ENCODE assay signal across 21 mouse cellular contexts in the genomic region with DNA sequence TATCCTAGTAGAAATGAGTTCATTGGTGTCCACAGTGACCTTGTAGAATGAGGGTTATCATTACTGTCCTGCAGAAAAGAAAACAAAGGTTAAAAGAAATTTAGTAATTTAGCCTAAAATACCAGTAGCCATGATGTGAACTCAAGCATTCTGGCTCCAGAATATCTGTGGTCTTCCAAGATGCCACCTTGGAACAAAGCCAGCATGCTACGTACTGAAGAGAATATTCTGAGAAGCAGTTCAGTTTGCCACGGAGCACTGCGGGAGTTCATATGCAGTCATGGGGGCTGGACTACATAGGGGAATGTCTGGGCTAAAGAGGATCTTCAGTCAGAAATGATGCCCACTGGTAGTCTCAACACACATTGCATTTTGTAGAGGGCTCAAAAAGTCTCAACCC.
DNase-seq lines count a peak whose midpoint lies in the region; ATAC-seq lines count a peak whose summit lies in the region.
"Had no signal": no experiment of that assay in that cellular context is flagged by ENCODE, and none has a peak within 500 bp of the region (broad histone marks: within the 10 kb centered on the region; RNA-seq: fewer than 3 reads in every experiment).

No protein-coding gene starts in this region.

- ATAC-seq in forebrain, embryonic 14.5 days, result no peak
- ATAC-seq: activated CD4-positive, CD25-positive, alpha-beta regulatory T cell, adult 4 months; CD4-positive, CD25-positive, alpha-beta regulatory T cell, adult 4 months; Patski had no signal

- peak; percentile 63 to 66 for DNase-seq in cerebellum, postnatal 10 days
- DNase-seq in cerebellum, adult 8-10 months, result no peak
- DNase-seq in cerebellum, postnatal 14 days, result peak; percentile 39 to 51
- no peak for DNase-seq in cerebellum, adult 11-12 months
- peak; percentile 21 for DNase-seq in forebrain, embryonic 14.5 days (ENCODE audit: low spot score)
- DNase-seq in forebrain, embryonic 10.5 days (ENCODE audit: extremely low spot score, low spot score), result no peak
- DNase-seq in heart, embryonic 10.5 days (ENCODE audit: low spot score), result peak; percentile 27
- no peak for DNase-seq in heart, adult 18-20 months
- DNase-seq: adrenal gland, adult 2 months; adrenal gland, adult 8-10 months; adrenal gland, postnatal 10 days; adrenal gland, postnatal 14 days; adrenal gland, postnatal 25 days; adrenal gland, postnatal 36 days; B cell, adult 2 months; cerebellum, adult 11 months had no signal

- no peak overlapping the region for H3K4me3 ChIP-seq in forebrain, embryonic 14.5 days (ENCODE audit: low read depth, low read length)
- no peak overlapping the region for H3K4me3 ChIP-seq in forebrain, embryonic 10.5 days
- H3K4me3 ChIP-seq in heart, embryonic 10.5 days, result no peak overlapping the region

- no peaks in the 10 kb centered on the region for H3K36me3 ChIP-seq in forebrain, embryonic 14.5 days (ENCODE audit: control insufficient read depth, insufficient read depth, low read length)
- H3K36me3 ChIP-seq in forebrain, embryonic 10.5 days (replicated peaks), result no peaks in the 10 kb centered on the region
- H3K36me3 ChIP-seq in heart, embryonic 10.5 days, result no peaks in the 10 kb centered on the region
- H3K36me3 ChIP-seq: G1E had no signal

- WGBS in forebrain, embryonic 14.5 days, result 64% methylated on average over 3 of the region's 3 CpGs
- 88% methylated on average over 3 of the region's 3 CpGs for WGBS in forebrain, embryonic 10.5 days
- WGBS in heart, embryonic 10.5 days, result 88% methylated on average over 3 of the region's 3 CpGs

- no peak overlapping the region for H3K9ac ChIP-seq in forebrain, embryonic 14.5 days (ENCODE audit: low read length)

- H3K4me1 ChIP-seq in forebrain, embryonic 14.5 days (ENCODE audit: control insufficient read depth, insufficient read depth, low read length), result 0 out of 2 replicates have a peak, but pooled peaks cover 2% of the 10 kb centered on the region
- H3K4me1 ChIP-seq in forebrain, embryonic 10.5 days, result peaks cover 15% of the 10 kb centered on the region
- H3K4me1 ChIP-seq in heart, embryonic 10.5 days, result peaks cover 27% of the 10 kb centered on the region

- no peaks in the 10 kb centered on the region for H3K9me3 ChIP-seq in forebrain, embryonic 14.5 days (replicated peaks; ENCODE audit: control insufficient read depth, low read length)
- H3K9me3 ChIP-seq in forebrain, embryonic 10.5 days, result no peaks in the 10 kb centered on the region
- H3K9me3 ChIP-seq in heart, embryonic 10.5 days, result no peaks in the 10 kb centered on the region
- H3K9me3 ChIP-seq: G1E had no signal

- H3K27ac ChIP-seq in forebrain, embryonic 14.5 days (ENCODE audit: low read depth, low read length), result no peak overlapping the region
- H3K27ac ChIP-seq in forebrain, embryonic 10.5 days, result no peak overlapping the region
- H3K27ac ChIP-seq in heart, embryonic 10.5 days, result no peak overlapping the region

- H3K27me3 ChIP-seq in forebrain, embryonic 14.5 days (replicated peaks; ENCODE audit: control insufficient read depth, insufficient read depth, low read length), result no peaks in the 10 kb centered on the region
- no peaks in the 10 kb centered on the region for H3K27me3 ChIP-seq in forebrain, embryonic 10.5 days (ENCODE audit: poor library complexity, severe bottlenecking)
- no peaks in the 10 kb centered on the region for H3K27me3 ChIP-seq in heart, embryonic 10.5 days (ENCODE audit: insufficient read depth, poor library complexity, severe bottlenecking)
- H3K27me3 ChIP-seq: CH12.LX, Patski had no signal

- no peak overlapping the region for H3K4me2 ChIP-seq in forebrain, embryonic 14.5 days (ENCODE audit: low read length)

Comparison
In these comparisons a context has a peak if more than half of its experiments do, and no peak if none do; other contexts are left out.
1. DNase-seq: peak in cerebellum, postnatal 10 days (2 of 2), cerebellum, postnatal 14 days (2 of 2), forebrain, embryonic 14.5 days (single experiment) and heart, embryonic 10.5 days (single experiment); none in cerebellum, adult 8-10 months (single experiment), cerebellum, adult 11-12 months (single experiment), forebrain, embryonic 10.5 days (single experiment) and heart, adult 18-20 months (0 of 2).